Mouse (Mus musculus): ENCODE measurements around the gene Plekhd1.

Plekhd1 gene

DNA sequence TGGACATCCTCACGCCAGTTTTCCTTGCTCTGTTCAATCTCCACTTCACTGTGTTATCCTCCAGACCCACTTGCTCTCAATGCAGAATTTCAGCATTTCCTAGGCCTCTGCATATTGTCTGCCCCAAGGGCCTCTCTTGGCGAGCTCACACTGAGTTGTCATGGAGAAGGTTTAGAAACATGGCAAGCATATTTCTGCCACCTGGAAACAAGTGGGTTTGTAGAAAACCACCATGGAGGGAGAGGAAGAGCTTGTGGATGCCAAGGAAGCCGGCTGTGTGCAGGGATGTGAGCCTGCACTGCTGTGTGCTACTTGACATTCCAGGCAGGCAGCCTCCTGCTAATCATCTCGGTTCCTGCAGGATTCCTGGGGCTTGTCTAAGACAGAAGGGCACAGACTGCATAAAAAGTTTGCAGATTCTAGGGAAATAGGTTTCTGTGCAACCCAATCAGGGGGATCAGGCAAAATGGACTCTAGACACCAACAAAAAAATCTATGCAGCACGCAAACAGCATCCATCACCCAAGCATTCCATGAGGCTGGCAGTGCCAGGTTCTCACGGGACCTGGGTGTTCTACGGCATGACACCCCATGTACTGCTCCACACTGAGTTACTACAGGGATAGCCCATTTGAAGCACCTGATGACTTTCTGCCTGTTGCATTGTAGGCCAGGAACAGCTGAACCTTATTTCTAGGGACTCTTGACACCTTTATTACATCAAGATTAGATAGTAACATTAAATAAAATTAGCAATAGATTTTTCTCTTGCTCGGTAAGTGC, 53.8 kb downstream of the Plekhd1 start:
- no peak for DNase-seq (ENCODE audit: extremely low read depth, insufficient read length, low spot score)

DNA sequence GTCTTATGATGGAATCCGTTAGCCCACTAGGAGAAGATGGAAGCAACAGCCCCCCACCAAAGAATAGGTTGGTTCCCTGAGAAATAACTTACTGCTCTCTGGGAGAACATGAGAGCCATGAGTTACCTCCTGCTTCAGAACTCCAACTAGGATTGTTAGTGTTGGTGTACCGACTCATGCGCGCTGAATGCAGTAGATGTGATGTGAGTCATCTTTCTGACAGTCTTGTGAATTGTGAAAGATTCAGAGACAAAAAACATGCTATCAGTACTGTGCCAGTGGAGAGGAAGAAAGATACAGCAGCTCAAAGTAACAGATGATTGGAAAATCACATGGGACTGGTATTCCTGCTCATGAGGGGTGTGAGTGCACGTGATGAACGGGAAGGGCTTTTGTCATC, 59.2 kb downstream of the Plekhd1 start:
- no peak for DNase-seq (ENCODE audit: extremely low read depth, insufficient read length, low spot score)

DNA sequence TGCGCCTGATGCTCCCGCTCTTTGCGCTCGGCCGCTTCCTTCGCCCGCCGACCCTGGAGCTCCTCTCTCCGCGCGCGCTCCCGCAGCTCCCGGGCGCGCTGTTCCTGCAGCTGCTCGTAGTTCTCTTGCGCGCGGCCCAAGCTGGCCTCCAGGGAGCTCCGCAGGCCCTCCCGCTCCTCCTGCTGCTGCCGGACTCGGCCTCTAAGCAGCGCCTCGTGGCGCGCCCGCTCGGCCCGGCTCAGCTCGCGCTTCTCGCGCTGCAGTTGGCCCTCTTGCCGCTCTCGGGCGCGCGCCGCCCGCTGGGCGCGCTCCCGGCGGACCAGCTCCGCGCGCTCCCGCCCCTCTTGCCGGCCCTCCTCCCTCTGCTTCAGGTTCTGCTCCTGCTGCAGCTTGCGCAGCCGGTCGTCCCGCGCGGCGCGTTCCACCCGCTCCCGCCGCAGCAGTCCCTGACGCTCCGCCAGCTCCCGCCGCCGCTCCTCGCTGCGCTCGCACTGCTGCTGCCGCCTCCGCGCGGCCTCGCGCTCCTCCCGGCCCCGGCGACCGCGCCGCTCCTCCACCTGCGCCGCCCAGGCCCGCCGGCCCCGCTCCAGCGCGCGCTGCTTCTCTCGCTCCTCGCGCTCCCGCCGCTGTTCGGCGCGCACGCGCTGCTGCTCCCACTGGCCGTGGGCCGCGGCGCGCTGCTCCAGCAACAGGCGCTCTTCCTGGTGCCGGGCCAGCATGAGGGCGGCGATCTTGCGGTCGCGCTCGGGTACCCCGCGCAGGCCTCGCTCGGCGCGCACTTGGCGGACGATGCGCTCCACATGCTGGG, 65.6 kb downstream of the Plekhd1 start:
- no peak for DNase-seq (ENCODE audit: extremely low read depth, insufficient read length, low spot score)

DNA sequence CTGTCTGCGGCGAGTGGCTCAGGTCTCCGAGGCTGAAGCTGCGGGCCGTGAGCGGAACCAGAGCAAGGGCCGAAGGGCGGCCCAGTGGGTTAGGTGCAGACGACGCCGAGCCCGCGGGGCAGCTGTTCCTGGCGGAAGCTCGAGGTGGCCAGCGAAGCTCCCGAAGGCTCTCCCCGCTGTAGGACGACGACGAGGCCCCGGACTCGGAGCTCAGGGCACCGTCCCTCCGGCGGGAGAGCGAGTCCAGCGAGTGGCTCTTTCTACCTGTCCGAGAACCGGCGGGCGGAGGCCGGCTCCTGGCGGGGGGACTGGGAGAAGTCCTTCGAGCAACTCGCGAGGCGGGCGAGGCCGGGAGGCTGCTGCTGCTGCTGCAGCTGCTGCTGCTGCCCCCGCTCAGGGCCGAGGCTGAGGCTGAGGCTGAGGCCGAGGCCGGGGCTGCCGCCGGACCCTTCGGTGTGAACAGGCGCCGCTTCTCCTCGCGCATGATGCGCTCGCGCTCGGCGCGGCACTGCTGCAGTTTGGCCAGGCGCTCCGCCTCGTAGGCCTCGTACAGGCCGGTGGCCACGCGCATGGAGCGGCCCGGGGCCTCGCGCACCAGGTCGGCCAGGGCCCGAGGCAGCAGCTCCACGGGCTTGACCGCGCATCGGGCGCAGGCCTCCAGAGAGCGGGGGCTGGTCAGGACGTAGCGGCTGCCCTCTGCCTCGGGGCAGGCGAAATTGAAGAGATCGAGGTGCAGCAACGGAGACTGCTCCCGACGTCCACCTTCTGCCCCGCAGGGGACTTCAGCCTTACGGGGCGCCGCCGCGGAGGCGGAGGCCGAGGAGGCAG, 66.4 kb downstream of the Plekhd1 start:
- no peak for DNase-seq (ENCODE audit: extremely low read depth, insufficient read length, low spot score)

DNA sequence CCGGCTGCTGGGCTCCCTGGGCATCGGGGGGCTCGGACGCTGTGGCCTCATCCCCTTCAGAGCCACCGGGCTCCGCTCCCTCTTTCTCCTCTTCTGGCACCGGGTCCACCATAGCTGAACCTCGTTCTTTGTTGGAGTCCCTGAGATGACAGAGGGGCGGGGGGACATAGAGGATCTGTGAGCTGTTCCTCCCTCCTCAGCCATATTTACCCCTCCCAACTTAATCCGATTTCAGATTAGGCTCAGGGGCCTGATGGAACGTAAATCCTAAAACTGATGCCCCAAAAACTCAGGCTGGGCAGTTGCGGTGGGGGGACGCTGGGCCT, 67.0 kb downstream of the Plekhd1 start:
- no peak for DNase-seq (ENCODE audit: extremely low read depth, insufficient read length, low spot score)

DNA sequence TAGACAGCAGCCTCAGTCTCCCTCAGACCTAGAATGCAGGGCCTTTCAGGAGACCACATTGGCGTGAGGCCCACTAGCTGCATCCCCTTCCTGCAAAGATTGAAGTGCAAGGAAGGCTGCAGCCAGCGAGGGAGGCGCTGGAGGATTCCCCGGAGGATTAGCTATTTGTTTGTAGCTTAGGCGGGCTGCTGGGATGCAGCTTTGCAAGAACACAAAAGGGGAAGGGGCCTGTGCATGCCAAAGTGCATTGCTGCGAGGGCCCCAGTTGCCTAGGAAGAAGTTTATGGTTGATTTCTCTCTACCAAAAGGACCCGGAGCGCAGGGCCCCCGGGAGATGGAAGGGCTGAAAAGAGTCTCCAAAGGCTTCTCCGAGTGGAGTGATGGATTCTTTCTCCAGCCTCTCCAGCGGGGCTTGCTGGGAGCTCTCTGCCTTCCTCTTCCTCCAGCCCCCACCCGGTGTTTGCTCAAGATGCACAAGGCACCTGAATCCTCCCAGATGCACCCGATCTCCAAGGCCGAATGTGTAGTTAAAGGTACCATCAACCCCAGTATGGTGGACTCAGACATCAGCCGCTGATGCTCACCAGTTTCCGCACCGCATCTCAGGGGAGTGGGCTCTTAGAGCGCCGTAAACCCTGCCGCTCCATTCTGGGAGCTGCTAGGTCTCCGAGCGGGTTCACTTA, 67.5 kb downstream of the Plekhd1 start:
- no peak for DNase-seq (ENCODE audit: extremely low read depth, insufficient read length, low spot score)

DNA sequence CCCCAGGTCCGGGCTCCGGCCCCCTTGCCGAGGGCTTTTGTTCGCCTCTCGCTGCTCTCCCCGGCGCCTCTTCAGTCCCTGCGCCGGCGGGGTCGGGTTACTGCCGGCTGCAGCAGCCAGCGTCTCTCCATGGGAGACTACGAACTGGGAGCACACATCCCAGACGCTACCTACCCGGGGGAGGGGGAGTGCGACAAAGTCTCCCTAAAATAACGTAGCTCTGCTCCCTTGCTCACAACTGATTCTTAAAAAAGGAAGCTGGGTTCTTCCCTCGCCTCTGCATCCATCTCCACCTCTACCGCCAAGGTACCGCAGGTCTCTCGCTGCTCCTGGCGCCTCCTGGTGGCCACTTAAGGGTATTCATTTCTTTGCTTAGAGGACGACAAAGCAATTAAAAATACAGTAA, 68.0 kb downstream of the Plekhd1 start, which contains the start of gene Ccdc177:
Gene Ccdc177, minus strand, starts transcription at position 292 of the 406 bp plus-strand sequence.
- no peak for DNase-seq (ENCODE audit: extremely low read depth, insufficient read length, low spot score)

DNA sequence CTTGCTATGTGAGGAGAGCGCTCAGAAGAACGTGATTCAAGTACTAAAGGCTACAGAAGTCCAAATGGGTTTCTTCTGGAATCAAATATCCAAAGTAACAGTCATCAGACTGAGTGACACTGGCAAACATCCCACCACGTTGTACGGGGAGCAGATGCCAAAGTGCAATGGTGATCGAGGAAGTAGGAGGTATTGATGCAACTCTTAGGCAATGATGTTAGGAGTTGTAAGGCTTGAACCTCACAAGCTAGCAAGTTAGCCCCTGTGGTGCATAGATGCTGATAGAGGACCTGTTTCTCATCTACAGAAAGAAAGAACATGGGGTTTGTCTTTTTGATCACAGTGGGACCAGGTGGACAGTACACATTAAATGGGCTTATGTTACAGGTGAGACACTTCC, 70.6 kb downstream of the Plekhd1 start:
- no peak for DNase-seq (ENCODE audit: extremely low read depth, insufficient read length, low spot score)

DNA sequence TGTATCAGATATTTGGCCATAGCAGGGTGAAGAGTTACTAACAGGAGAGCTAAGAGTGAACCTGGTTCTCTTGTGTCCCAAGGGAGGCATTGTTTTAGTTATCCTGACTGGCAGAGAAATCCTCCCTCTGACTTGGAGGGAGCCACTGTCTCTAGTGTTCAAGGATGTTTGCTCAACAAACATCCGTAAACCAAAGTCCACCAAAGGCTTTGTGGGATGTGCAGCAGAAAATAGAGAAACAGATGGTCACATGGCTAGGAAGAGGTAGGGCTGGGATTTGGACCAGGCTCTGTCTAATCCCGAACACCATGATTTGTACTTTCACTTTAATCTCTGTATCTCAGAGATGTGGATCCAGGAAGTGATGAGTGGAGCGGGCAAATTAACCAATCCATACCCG, 71.7 kb downstream of the Plekhd1 start:
- no peak for DNase-seq (ENCODE audit: extremely low read depth, insufficient read length, low spot score)

DNA sequence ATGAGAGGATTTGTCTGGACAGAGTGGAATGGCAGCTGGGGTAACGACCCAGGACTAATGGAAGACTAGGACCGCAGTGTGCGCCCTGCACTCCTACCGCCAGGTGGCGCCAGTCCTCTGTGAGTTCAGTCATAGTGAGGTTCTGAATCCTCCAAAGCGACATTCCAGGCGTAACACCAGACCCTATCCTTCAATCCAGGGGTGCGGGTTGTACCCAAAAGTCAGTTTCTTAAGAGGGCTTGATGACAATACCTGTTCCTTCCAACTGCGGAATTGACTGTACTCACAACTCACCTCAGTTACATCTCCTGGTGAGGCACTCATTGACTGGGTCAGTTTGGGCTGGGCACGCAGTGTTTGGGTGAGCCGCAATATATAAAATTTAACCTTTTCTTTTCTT, 77.3 kb downstream of the Plekhd1 start:
- peak; percentile 47 for DNase-seq (ENCODE audit: extremely low read depth, insufficient read length, low spot score)

Measured in 3134 (cell line).